Mouse (Mus musculus) cortical plate, adult 2 months (tissue): ENCODE measurements at regions not wholly inside any gene's neighbourhood (a gene's known extent, or its start where the extent isn't known, plus 50 kb on each side); places are given as distances from the start of the nearest gene placed in this dataset.

Source experiments
- H3K27ac ChIP-seq: fragments of 200-500 bp; 2 replicates; pipeline ENCODE4 v1.5.1; 2012; ENCODE audit warnings: low read length, control low read depth, inconsistent platforms; ENCODE audit not compliant: insufficient read depth
- H3K4me1 ChIP-seq: fragments of 200-500 bp; 2 replicates; pipeline ENCODE4 v1.6.1; 2011; ENCODE audit warnings: low read length; ENCODE audit not compliant: control insufficient read depth, insufficient read depth
- H3K4me3 ChIP-seq: fragments of 200-500 bp; 2 replicates; pipeline ENCODE4 v1.5.1; 2011; ENCODE audit warnings: mild to moderate bottlenecking, low read length, control low read depth; ENCODE audit not compliant: insufficient read depth
- CTCF ChIP-seq: fragments of 200-500 bp; IDR thresholded peaks from 2 replicates; pipeline ENCODE4 v1.5.1; 2011; ENCODE audit warnings: mild to moderate bottlenecking, control low read depth, low read length; ENCODE audit not compliant: insufficient read depth; ENCODE audit errors: extremely low read depth
- POLR2A ChIP-seq: fragments of 200-500 bp; IDR thresholded peaks from 2 replicates; pipeline ENCODE4 v1.6.1; 2011; ENCODE audit warnings: mild to moderate bottlenecking, low read length, control low read depth; ENCODE audit not compliant: insufficient read depth; ENCODE audit errors: extremely low read depth

DNA sequence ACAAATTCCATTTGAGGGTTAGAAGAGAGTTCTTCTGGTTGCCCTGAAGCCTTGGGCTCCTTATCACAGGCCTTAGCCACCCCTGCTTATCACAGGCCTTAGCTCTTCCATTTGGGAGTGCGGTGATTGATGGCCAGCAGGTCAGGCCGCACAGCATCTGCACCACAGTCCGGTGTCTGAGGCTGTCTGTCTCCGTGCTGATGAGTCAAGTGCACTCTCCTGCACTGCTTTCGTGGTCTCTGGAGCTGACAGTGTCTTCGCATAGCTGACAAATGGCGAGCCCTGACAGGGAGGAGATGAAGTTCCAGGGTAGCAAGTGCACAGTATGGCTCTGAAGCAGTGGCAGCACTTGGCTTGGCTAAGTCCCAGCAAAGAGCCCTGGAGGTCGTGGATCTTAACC, 95.7 kb upstream of the Slc44a1 start:
- TF ChIP-seq POLR2A, result no peak
- no peak for TF ChIP-seq CTCF
- H3K27ac ChIP-seq, result no peak overlapping the region
- H3K4me3 ChIP-seq, result no peak overlapping the region
- no peaks in the 10 kb centered on the region for H3K4me1 ChIP-seq

DNA sequence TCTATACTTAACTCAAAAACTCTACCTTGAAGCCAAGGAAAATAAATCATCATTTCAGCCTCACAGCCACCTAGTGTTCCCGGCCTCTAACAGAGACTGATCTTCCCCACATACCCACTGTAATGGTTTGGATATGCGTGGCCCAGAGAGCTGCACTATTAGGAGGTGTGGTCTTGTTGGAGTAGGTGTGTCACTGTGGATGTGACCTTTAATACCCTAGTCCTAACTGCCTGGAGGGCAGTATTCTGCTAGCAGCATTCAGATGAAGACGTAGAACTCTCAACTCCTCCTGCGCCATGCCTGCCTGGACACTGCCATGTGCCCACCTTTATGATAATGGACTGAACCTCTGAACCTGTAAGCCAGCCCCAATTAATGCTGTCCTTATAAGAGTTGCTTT, 99.0 kb upstream of the Slc44a1 start:
- H3K4me3 ChIP-seq, result no peak overlapping the region
- no peaks in the 10 kb centered on the region for H3K4me1 ChIP-seq
- no peak for TF ChIP-seq POLR2A
- TF ChIP-seq CTCF, result no peak
- H3K27ac ChIP-seq, result no peak overlapping the region

DNA sequence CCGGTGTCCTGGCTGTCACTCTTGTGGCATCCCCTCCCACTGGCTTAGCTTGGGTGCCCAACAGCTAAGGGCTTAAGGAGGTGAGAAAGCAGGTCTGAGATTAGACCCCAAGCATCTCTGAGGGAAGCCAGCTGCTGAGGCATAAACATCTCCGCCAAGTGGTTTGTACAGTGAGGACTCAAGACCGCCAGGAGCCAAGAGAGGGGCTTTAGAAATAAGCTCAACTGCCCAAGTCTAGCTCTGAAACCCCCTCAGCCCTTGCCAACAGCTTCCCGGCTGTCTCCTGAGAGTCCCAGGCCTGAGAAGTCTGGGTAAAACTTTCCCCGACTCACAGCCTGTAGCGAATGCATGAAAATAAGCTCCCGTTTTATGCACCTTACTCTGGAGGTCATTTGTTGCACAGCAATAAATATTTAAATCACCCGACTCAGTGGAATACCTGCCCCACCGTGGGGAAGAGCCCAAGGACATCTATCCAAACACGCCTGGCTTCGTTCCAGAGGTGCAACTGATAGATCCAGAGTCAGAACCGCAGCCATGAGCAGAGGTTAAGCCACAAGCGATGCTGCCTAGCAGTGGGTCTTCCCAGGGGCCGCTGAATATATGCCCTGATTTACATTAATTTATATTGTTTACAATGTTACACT, 100.1 kb upstream of the Slc44a1 start:
- H3K27ac ChIP-seq, result no peak overlapping the region
- no peak for TF ChIP-seq POLR2A
- no peak for TF ChIP-seq CTCF
- H3K4me1 ChIP-seq, result no peaks in the 10 kb centered on the region
- H3K4me3 ChIP-seq, result no peak overlapping the region

DNA sequence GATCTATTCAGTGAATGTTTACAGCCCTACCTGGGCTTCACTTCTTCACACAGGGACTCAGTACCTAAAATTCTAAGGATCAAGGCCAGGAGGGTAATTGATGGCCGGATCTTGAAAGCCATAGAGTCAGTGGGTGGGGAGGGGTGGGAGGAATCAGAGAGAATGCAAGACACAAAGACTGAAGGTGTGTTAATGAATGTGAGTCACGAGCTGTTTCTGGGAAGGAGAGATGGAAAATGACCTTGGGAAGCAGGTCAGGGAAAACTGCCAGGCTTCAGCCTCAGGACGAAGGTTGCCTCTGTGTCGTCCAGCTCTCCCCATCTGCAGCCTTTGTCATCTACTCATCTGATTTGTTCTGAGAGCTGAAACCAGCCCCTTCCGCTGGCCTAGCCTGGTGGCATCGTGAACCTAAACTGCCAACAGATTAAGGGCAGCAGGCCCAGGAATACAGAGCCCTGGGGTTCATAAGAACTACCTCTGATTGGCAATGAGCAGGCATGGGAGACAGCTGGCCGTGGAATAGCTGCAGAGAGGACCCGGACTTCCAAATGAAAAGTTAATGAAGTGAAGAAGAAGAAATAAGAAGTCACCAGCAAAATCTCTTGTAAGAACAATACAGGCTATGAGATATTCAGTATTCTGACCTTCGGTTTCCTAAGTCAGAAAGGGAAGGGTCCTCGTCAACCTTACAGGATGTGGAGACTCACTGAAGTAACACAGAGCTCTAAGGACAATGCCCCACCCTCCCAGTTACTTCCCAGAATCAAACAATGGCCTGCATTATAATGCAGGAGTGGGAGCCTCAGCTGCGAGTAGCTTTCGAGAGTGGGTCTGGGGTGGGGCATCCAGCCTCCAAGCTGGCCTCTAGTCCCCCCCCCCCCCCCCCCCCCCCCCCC, 100.8 kb upstream of the Slc44a1 start:
- H3K4me1 ChIP-seq, result no peaks in the 10 kb centered on the region
- H3K4me3 ChIP-seq, result no peak overlapping the region
- TF ChIP-seq POLR2A (no peak), CTCF (no peak)
- no peak overlapping the region for H3K27ac ChIP-seq

DNA sequence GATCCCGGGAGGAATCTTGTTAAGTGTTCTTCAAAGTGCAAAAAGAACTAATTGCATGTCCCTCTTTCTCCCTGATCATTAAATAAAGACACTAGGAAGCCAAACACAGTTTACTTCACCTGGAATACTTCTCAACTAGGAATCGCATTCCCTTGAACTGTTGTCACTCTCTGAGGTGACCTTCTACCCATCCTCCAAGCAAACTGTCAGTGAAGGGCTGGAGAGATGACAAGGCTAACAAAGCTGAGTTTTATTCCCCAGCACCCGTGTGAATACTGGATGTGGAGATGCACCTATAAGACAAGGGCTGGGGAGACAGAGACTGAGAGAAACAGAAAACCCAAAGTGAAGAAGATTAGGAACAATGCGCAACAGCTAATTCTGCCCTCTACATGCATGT, 101.7 kb upstream of the Slc44a1 start:
- Histone ChIP-seq H3K4me1 (no peaks in the 10 kb centered on the region), H3K4me3 (no peak overlapping the region), H3K27ac (no peak overlapping the region)
- TF ChIP-seq POLR2A (no peak), CTCF (no peak)

DNA sequence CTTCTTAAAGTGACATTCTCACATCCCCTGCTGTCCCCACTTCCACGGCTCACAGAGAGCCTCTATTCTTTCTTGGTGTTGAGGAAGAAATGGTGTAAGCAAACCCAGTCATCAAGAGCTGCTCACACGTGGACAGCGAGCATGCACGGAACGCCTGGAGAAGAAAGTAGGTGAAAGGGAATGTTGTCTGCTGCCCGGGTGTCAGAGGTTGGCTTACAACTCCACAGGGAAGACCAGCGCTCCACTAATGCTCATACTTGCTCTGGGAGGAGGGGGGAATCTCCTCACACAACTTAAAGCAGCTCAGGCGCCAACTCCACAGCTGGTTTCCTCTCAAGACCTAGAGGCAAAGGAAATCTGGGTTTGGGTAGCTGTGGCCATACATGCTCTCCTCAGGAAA, 102.4 kb upstream of the Slc44a1 start:
- H3K4me1 ChIP-seq, result no peaks in the 10 kb centered on the region
- H3K27ac ChIP-seq, result no peak overlapping the region
- H3K4me3 ChIP-seq, result no peak overlapping the region
- TF ChIP-seq POLR2A (no peak), CTCF (no peak)

DNA sequence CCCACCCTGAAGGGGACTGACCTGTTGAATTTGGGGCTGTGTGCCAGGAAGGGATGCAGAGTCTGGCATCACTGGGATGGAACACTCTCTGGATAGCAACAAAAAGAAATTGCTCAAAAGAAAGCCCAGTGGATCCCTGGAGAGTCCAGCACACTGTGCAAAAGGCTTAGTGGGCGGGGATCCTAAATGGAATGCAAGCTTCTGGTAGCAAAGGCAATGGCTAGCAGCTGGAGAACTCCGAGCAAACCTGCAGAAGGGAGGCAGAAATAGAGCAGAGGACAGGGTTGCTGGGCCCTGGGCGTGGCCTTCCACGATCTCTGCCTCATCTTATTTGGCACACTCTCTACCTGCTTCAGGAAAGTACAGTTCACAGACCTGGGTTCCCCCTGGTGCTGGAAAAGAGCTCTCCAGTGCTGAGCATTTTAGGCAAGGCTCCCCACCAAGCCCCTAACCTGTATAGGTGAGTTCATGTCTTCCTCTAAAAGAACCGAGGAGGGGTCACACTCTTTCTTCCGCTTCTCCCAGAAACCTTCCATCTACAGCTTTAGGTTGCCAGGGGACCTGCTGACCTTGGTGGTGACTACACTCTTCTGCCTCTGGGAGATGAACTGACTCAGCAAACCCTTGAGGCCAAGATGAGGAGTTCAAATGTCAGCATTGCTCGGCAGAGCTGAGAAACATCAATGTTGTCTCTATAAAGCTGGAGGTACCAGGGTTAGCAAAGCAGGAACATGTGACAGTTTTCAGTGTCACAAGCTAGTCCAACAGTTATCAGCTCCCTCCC, 112.6 kb upstream of the Slc44a1 start:
- no peak overlapping the region for H3K27ac ChIP-seq
- H3K4me3 ChIP-seq, result no peak overlapping the region
- no peaks in the 10 kb centered on the region for H3K4me1 ChIP-seq
- TF ChIP-seq CTCF (no peak), POLR2A (no peak)

DNA sequence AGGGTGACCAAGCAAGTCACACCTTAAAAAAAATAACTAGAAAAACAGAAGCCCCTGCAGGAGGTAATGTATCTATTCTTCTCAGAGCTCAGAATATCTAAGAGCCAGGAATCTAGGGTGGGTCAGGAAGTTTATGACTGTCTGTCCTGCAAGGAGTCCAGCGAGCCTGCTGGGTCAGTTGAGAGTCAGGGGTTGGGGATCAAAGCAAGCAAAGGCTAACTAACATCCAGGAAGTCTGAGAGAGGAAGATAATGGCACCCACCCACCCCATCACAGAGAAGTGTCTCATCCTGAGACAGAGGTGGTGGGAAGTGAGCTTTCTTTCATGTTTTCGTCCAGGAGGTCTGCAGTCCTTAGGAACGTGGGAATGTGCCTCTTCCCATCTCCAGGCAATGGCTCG, 116.4 kb upstream of the Slc44a1 start:
- TF ChIP-seq CTCF (no peak), POLR2A (no peak)
- no peak overlapping the region for H3K4me3 ChIP-seq
- no peaks in the 10 kb centered on the region; the same call in none of the 2 replicates for H3K4me1 ChIP-seq
- H3K27ac ChIP-seq, result no peak overlapping the region

DNA sequence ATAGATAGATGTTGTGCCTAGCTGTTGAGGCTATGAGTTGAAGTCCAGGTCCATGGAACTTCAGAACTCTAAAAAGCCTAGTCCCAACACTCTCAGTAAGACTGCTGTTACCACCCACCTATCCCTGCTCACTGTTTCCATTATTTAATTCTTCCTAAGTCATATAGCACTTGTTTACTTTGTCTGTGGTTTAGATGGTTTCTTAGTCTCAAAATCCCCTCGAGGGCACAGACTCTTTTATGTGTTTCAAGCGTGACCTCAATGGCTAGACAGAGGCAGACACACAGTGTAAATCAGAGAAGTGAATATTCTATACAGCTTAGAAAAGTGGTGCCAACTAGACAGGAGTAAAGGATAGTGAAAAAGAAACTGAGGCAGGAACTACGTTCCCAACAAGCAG, 117.0 kb upstream of the Slc44a1 start:
- Histone ChIP-seq H3K27ac (no peak overlapping the region), H3K4me1 (no peaks in the 10 kb centered on the region; the same call in none of the 2 replicates), H3K4me3 (no peak overlapping the region)
- TF ChIP-seq CTCF, result no peak
- TF ChIP-seq POLR2A, result no peak

DNA sequence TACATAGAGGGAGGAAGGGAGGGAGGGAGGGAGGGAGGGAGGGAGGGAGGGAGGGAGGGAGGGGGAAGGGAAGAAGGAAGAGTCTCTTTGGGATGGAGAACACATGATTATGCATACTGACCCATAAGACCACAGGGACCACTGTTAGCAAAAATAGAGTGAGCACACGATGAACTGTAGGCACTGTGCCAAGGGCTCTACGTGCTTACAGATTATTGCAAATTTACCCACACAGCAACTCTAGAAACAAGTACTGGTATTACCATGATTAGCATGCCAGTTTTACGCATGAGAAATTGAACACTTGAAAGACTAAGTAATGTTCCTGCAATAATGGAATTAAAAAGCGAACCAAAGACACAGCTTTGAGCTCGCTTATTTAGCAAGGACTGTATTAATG, 117.7 kb upstream of the Slc44a1 start:
- TF ChIP-seq POLR2A (no peak), CTCF (no peak)
- Histone ChIP-seq H3K27ac (no peak overlapping the region), H3K4me1 (no peaks in the 10 kb centered on the region; the same call in none of the 2 replicates), H3K4me3 (no peak overlapping the region)
